Mouse (Mus musculus): Measurements from ENCODE around the gene Gtpbp10.

Gtpbp10 gene

DNA sequence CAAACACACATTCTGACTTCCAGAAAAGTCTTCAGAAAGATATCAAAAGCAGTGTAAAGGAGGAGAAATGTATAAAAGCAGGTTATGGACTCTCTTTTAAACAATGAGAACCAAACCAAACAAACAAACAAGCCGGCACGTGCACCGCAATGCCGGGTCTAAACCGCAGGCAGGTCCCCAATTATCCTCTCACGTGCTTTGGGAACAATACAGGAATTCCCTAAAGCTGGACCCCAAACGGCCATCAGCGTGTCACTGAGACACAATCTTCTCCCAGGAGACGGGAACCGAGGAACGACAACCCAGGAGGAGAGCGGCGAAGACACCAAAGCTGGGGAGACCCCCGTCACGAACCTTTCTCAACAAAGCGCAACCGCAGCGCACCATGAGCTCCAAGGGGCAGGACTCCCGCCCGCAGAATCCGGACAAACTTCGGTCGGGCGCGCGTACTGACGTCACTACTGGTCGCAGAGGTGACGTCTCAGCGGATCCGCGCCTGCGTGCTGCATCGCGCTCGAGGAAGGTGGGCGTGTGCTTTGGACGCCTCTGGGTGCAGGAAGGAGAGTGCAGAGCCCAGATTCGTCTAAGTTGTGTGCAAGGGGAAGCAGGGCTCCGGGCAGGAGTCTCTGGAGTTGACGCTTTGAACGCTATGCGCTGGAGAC, at the start of gene Gtpbp10:
Gtpbp10 (minus strand) TSS at position 460 of the 662 bp plus-strand sequence.
- peak; percentile 90 for DNase-seq

DNA sequence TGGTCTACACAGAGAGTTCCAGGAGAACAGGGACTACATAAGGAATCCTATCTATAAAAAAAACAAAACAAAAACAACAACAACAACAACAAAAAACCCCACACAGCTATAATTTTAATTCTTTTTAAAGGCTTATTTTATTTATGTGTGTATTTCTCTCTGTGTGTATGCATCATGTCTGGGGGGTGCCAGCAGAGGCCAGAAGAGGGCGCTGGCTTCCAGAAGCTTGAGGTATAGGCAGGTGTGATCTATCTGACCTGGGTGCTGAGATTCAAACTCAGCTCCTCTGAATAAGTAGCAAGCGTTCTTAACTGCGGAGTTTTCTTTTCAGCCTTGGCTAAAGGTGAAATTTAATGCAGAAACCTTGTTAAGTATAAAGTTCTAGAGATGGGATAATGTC, 28.3 kb upstream of the Gtpbp10 start:
- no peak for DNase-seq

DNA sequence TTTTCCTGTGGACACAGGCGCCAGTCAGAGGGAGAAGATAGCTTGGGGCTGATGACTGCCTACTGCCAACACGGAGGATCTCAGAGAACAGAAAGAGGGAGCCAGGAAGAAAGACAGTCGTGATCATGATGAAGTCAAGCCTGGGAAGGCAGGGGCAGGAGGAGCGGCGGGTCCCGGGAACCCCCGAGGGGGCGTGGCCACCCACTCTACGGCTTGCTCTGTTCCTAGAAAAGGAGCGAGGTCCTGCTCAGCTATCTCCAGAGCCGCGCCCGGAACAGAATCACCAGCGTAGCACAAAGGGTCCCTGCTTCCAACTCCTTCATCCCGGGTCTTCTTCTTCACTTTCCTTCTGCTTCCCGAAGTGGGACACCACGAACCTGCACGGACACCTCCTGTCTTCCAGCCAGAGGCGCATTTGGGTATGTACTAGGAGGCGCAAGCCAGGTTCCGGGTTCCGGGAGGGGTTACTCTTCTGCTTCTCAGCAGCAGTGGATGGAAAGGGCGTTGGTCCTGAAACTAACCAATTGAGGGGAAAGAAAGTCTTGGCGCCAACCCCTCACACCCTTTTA, 14.5 kb upstream of the Gtpbp10 start, which contains the start of gene Gm8773:
Gm8773 (plus strand) TSS at position 51 of the 569 bp plus-strand sequence.
- DNase-seq: no peak

DNA sequence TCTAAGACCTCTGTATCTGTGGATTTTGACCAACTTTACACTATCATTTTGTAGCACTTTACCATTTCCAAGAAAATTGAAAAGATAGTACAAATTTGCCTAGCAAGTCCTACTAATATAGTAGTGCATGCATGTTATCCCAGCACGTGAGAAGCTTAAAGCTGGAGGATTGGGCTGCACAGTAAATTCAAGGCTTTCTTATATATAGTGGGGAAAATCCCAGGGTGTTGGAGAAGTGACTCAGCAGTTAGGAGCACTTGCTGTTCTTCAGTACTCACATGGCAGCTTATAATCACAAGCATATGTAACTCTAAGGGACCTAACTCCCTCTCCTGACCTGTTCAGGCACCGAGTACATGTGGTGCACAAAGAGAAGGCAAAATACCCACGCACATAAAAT, 3.1 kb upstream of the Gtpbp10 start:
- no peak for DNase-seq

DNA sequence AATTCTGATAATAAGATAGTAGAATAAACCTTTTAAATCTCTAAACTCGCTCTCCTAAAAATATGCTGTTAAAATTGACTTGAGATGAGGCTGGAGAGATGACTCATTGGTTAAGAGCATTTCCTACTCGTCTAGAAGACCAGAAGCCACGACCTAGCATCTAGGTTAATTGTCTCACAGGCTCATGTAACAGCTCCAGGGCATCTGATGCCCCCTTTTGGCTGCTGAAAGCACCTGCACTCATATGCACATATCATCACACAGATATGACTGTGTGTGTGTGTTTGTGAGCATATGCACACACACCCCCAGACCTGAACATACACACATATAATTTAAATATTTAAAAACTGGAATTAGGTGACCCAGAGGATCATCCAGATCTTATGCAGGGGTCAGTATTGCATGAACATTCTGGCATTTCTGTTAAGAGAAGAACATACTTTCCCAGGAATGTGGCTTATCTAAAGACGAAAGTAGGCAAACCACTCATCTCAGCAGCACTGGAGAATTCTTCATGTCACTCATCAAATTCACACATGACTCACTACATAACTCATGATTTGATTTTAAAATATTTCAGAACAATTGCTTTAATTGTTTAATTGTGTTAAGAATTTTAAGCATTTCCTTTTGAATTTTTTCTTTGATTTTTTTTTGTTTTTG, 1.8 kb upstream of the Gtpbp10 start:
- DNase-seq: no peak

DNA sequence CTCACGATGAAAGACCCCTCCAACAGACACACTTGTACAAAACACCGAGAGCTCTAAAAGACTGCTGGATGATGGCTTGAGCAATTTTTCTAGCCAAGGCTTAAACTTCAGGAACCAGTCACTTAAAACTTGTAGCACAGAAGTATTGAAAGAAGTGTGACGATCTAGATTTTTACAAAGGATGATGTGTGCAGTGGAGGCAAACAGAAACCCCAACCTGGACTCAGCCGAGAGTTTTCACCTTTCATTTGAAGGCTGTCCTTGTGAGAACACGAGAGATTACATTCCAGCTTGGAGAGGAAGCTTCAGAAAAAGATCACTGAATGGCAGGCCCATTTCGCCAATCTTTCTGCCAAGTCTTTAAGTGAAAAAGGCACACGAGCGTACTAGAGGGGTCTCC, 460 bp upstream of the Gtpbp10 start:
- DNase-seq: no peak

DNA sequence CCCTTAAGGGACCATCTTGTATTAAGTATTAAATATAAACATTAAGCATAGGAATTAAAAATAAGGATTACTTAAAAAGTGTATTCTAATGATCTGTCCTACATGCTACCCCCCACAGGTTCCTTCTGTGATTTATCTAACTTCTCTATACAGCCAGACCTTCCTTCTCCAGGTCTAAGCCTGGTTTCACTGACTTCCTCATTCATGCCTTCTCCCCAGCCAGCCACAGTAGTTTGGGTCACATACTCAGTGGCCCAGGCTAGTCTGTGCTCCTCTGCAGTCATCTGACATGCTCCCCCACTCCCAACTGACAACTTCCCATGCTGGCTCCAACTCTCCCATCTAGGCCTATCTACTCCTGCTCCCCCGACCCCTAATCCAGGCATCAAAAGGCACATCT, 8.2 kb downstream of the Gtpbp10 start:
- DNase-seq: no peak

DNA sequence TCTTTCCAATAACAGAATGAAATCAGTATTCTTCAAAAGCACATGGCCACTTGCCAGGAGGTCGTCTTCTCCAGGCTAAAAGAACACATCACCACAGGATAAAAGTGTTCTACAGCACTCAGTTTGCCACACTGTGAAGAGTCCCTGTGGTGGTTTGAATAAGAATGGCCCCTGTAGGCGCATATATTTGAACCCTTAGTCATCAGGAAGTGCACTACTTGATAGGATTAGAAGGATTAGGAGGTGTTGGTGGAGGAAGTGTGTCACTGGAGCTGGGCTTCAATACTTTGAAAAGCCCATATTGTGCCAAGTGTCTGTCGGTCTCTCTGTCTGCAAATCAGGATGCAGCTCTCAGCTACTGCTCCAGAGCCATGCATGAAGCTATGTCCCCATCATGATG, 19.0 kb downstream of the Gtpbp10 start:
- no peak for DNase-seq

DNA sequence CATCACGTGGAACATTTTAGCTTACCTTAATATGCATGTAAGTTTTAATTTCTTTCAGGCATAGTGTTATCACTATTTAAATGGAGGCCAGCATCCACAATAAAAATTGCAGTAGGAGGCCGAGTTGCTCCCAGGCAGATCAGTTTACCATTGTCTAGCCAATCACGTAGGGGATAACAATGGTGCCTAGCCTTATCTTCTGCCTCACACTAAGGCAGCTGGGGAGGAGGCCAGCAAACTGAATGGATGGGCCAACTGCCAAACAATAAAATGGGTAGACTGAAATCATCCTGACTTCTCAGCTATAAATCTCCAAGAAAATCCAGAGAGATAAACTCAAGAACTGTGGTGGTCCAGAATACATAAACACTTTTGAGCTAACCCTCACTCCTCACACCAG, 19.6 kb downstream of the Gtpbp10 start:
- no peak for DNase-seq

DNA sequence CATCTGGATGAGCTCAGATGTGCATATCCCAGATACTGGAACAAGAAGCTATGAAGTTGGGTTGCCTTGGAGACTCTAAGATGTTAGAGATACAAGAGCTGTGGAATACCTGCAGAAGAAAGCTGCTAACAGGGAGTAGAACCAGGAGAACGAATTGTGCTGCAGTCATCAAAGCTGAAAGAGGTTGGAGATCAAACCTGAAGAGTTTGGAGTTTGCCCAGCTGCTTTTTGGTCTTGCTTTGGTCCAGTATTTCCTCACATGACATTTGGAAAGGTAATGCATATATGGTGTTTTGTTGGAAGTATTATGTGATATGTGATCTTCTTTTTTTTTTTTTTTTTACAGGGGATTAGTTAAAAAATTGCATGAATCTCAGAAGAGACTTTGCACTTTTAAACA, 23.2 kb downstream of the Gtpbp10 start:
- DNase-seq: no peak

DNA sequence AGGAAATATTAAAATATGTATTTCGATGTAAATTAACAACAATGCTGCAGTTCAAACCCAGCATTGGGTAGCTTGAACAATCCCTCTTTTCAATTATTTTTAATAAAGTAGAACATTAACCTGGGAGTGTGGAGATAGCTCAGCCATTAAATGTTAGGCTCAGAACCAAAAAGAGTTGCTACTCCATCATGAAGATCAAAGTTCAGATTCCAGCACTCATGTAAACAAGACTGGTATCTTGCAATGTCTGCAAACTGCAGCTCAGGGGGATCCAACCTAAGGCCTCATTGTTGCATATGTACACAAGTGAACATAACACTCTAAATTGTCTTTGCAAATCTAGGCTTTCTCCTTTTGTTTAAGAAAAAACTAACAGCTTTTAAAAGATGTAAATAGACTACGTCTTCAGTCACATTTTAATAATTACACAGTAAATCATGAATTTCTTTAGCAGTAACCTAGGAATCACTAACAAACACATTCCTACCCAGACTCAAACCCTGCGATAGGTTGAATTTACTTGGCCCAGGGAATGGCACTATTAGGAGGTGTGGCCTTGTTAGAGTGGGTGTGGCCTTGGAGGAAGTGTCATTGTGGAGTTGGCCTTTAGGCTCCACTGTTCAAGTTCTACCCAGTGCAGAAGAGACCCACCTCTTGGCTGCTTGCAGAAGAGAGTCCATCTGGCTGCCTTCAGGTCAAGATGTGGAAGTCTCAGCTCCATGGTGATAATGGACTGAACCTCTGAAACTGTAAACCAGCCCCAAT, 25.5 kb downstream of the Gtpbp10 start:
- no peak for DNase-seq

DNA sequence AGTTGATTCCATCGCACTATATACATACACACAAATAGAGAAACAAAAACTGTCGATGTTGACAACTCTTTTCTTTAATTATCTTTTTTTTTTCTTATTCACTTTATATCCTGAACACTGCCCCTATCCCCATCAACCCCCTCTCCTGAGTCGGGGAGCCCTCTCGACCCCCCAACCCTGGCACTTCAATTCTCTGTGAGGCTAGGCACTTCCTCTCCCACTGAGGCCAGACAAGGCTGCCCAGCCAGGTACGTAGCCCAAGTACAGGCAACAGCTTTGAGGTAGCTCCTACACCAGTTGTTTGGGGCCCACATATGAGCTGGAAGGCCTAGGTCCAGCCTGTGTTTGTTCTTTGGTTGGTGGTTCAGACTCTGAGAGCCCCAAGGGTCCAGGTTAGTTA, 43.9 kb downstream of the Gtpbp10 start:
- DNase-seq: no peak

DNA sequence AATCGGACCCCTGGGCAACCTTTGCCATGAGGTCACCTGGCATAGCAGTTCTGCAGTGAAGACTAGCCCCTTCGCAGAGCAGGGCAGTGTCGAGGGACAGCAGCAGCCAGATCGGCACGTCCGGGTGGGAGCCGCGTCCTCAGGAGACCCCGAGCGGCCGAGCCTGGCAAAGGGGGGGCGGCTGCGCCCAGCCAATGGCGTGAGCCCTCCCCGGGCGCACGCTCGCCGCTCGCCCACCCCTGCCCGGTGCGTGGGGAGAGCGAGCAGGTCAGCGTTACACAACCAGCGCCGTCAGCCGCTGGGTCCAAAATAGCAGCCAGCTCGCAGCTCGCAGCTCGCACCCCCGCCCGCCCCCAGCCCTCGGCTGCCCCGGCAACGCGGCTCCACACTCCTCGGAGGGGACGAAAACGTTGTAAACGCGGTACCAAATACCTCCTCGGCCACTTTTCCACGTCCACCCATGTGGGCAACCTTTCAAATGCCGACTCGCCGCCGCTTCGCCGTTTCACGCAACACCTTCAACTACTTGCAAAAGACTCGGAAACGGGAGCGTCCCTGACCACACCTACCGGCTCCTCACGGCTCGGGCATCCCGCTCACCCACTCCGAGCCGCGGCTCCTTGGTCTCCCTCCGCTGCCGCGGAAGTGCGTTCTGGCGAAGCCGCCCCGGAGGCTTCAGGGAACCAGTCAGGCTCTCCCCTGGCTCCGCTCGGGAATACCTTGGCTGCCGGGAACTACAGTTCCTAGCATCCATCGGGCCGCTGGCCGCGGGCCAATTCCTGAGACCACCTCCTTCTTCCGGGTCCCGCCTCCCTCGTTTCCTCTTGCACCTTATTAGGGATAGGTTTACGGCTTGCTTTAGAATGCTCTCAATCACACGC, 44.9 kb downstream of the Gtpbp10 start, which contains the start of gene Cldn12:
Cldn12 (minus strand) TSS at position 763 of the 881 bp plus-strand sequence.
- DNase-seq: peak; percentile 98

DNA sequence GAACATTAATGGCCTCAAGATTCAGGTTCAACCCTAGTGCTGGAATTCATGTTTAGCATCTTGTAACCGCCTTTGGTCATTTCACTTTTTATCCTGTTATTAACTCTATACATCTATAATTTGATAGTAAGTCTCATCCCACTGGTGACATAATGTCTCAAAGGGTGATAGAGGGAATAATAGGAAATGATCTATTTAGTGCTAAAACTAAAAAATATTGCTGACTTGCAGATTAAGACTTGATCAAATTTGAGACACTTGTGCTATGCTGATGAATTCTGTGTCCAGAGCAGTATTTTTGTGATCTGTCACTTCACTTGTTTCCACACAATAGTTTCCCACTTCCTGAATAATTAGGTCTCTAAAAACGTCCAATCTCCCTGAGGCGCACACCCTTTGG, 47.9 kb downstream of the Gtpbp10 start:
- no peak for DNase-seq

DNA sequence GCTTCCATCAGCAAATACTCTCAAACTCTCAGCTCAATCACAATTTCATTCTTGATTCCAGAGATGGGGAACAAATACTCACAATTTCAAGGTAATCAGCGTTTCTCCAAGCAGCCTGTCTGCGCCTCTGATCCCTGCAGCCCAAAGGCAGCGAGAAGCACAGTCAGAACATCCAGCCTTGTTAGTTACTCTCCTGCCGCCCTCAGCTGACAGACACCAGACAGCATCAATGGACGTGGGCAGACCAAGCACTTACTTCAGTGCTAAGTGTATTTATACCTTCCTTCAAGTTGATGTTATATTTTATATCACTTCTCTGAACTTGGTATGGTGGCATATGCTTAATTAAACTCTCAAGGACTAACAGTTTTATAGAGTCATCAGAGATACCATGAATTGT, 48.3 kb downstream of the Gtpbp10 start:
- DNase-seq: no peak

DNA sequence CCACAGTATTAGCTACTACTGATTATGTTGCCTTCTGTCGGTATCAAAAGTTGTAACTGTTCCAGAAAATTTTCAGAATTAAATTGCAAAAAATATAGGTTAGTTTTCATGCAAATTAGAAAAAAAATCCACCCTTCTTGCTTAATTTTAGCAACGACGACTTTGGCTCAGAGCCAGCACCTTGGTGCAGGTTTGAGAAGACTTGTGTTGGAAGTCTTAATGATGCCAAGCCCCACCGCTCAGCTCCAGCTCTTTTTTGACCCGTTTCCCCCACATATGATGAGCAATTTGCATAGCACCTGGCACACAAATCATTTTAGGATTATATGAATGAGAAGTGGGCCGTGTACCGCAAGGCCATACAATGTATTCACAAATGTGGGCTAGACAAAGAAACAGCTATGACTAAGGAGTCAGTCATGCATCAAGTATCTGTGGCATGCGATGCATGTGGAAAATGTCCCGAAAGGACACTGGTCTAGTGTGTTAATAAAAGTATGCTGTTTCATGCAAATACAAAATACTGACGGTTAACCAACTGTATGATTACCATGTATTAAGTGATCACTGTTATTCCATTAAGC, 48.9 kb downstream of the Gtpbp10 start:
- no peak for DNase-seq

DNA sequence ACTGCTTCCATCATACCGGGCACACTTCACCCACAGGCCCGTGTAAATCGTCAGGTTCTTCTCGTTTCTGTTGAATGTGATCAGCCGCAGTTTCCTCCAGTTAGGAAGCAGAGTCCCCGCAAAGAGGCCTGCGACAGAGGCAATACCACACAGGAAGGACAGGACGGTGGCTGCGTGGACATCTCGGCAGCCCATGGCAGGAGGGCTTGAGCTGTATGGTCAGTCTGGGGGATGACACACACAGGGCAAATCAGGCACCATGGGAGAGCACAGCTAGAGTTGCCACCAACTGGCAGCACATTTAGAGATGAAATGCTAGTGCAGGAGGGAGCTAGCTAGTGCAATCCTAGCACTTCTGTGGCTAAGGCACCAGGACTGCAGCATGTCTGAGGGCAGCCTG, 51.1 kb downstream of the Gtpbp10 start:
- DNase-seq: no peak

DNA sequence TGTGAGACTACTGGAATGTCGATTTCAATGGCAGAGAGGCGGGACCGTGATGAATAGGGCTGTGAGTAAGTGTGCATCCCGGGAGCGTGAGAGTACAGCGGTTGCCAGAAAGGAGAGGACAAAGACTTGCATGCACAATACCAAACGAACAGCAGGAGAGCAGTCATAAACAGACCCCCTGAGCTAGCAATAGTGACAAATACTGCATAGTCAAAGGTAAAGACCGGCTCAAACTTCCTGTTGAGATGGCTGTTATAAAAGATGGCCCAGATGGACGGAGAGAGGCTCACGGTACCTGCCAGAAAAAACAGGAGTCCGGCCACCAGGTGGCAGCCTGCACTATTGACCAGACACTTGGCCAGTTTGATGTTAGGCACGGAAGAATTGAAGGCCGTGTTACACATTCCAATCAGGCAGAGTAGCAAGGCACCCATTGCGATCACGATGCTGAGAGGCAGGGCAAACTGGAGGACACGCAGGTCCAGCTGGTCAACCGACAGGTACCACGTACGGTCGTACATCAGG, 51.6 kb downstream of the Gtpbp10 start:
- DNase-seq: peak; percentile 88

DNA sequence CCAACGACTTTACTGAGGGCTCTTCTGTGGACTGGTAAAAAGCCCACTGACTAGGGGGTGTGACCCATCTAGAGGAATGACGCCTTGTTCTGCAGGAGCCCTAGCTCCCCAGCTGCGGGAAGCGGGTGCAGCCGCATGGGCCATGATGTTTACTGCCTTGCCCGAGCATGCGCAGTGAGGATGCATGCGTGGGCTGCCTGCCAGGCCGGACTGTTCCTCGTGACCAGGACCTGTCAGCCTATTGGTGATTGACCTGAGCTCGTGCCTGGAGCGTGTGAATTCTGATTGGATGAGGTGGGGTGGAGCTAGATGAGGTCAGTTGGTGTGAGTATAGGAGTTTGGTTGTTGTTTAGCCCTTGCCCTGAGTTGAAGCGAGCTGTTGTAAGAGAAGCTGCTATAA, 54.9 kb downstream of the Gtpbp10 start:
- no peak for DNase-seq

DNA sequence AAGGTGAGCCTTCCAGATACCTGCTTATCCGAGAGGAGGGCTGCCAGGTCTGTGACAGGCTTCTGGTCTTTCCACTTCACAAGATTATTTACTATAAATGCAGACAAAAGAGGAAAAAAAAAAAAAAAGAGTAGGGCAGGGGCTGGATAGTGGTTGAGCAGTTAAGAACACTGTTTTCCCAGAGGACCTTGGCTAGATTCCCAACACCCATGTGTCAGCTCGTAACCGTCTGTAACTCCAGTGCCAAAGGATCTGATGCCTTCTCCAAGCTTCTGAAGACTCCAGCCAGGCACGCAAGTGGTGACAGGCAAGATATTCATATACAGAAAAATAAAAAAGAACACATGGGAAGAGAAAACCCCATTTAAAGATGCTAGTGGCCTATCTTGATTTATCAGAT, 56.0 kb downstream of the Gtpbp10 start:
- DNase-seq: no peak

DNA sequence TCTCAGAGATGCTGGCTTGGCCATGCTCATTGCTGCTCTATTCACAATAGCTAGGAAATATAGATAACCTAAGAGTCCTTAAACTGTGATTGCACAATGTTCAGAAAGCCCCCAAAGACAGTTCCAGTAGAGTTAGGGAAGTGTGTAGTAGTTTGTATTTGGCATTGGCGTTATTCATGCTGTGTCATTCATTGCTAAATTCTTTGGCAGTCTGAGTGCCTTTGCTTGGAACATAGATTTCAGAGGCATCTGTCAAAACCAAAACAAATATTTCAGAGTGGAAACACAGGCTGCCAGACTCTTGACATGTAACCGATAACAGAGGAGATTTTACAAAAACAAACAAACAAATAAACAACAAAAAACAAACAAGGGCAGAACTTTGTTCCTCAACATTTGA, 57.8 kb downstream of the Gtpbp10 start:
- DNase-seq: no peak

DNA sequence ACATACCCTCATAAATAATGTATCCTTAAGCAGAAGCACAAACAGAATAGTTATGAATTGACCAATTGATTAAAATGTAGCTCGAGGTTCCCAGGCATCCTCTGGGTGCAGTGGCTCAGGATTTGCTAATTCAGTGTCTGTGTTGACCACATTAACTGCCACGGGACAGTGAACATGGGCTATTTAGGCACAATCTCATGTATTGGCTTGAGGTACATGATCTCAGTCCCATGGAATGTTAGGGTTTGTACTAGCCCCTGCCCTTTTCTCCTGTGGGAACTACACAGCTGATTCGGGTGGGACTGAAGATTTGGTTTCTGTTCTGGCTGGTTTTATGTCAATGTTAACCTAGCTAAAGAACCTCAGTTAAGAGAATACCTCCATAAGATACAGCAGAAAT, 62.9 kb downstream of the Gtpbp10 start:
- DNase-seq: no peak

Measured in cerebellum, adult 8-10 months (tissue).